Mouse (Mus musculus) E14TG2a.4 (cell line): ENCODE measurements around the gene Nceh1.

Experiments used
- H3K27me3 ChIP-seq: 2 replicates; pipeline ENCODE4 v1.6.1; 2014; ENCODE audit warnings: low read length, control low read depth; ENCODE audit not compliant: insufficient read depth
- H3K36me3 ChIP-seq: 2 replicates; pipeline ENCODE4 v1.6.1; 2014; ENCODE audit warnings: low read length, control low read depth; ENCODE audit not compliant: insufficient read depth
- H3K4me1 ChIP-seq: replicated peaks from 2 replicates; pipeline ENCODE4 v1.6.1; 2014; ENCODE audit warnings: low read depth, low read length, control low read depth
- H3K4me3 ChIP-seq: replicated peaks from 2 replicates; pipeline ENCODE4 v1.5.1; 2014; ENCODE audit warnings: mild to moderate bottlenecking, low read length
- H3K9me3 ChIP-seq: 2 replicates; pipeline ENCODE4 v1.6.1; 2014; ENCODE audit warnings: low read length, control low read depth
- CTCF ChIP-seq: conservative IDR thresholded peaks from 2 replicates; pipeline ENCODE4 v1.5.1; 2014; ENCODE audit warnings: low read length
- NANOG ChIP-seq: IDR thresholded peaks from 2 replicates; pipeline ENCODE4 v1.6.1; 2014; ENCODE audit warnings: borderline replicate concordance, low read length, mixed read lengths
- POU5F1 ChIP-seq: IDR thresholded peaks from 2 replicates; pipeline ENCODE4 v1.6.1; 2014; ENCODE audit warnings: low read length, borderline replicate concordance

Gene Nceh1

GRCm38 (mm10) chr3:27228530-27229309, 46.0 kb downstream of the Nceh1 start:
- H3K4me1 ChIP-seq = peaks cover 8% of the 10 kb centered on the region
- H3K9me3 ChIP-seq = no peaks in the 10 kb centered on the region
- TF ChIP-seq NANOG (no peak), CTCF (no peak)
- H3K27me3 ChIP-seq = no peaks in the 10 kb centered on the region
- H3K4me3 ChIP-seq = no peak overlapping the region
- H3K36me3 ChIP-seq = peaks cover 16% of the 10 kb centered on the region

- Histone ChIP-seq H3K4me1 (peaks cover 17% of the 10 kb centered on the region), H3K27me3 (no peaks in the 10 kb centered on the region), H3K36me3 (peaks cover 5% of the 10 kb centered on the region; the same call in 1 of the 2 replicates), H3K9me3 (no peaks in the 10 kb centered on the region), H3K4me3 (no peak overlapping the region)
- TF ChIP-seq POU5F1 = no peak
- no peak for TF ChIP-seq CTCF
- TF ChIP-seq NANOG = no peak
These were observed 50.6 kb downstream of the Nceh1 start for GRCm38 (mm10) chr3:27233361-27233760.

GRCm38 (mm10) chr3:27233841-27234240, 51.1 kb downstream of the Nceh1 start:
- peaks cover 17% of the 10 kb centered on the region for H3K4me1 ChIP-seq
- TF ChIP-seq POU5F1 (no peak), NANOG (no peak), CTCF (no peak)

GRCm38 (mm10) chr3:27234976-27235375, 52.2 kb downstream of the Nceh1 start:
- Histone ChIP-seq H3K36me3 (no peaks in the 10 kb centered on the region), H3K4me1 (peaks cover 17% of the 10 kb centered on the region), H3K9me3 (no peaks in the 10 kb centered on the region), H3K27me3 (no peaks in the 10 kb centered on the region), H3K4me3 (no peak overlapping the region)
- TF ChIP-seq NANOG (no peak), CTCF (no peak), POU5F1 (no peak)

More at GRCm38 (mm10) chr3:27233841-27234240, 51.1 kb downstream of the Nceh1 start:
- H3K36me3 ChIP-seq = peaks cover 5% of the 10 kb centered on the region; the same call in 1 of the 2 replicates
- no peaks in the 10 kb centered on the region for H3K9me3 ChIP-seq
- H3K27me3 ChIP-seq = no peaks in the 10 kb centered on the region
- no peak overlapping the region for H3K4me3 ChIP-seq

GRCm38 (mm10) chr3:27237226-27237625, 54.5 kb downstream of the Nceh1 start:
- H3K27me3 ChIP-seq = no peaks in the 10 kb centered on the region
- peaks cover 22% of the 10 kb centered on the region for H3K4me1 ChIP-seq
- TF ChIP-seq POU5F1 = no peak
- TF ChIP-seq CTCF = peak; percentile 76
- H3K9me3 ChIP-seq = no peaks in the 10 kb centered on the region
- no peak overlapping the region for H3K4me3 ChIP-seq
- H3K36me3 ChIP-seq = peaks cover 17% of the 10 kb centered on the region

- Histone ChIP-seq H3K36me3 (peaks cover 18% of the 10 kb centered on the region), H3K9me3 (no peaks in the 10 kb centered on the region), H3K4me3 (no peak overlapping the region), H3K4me1 (peaks cover 14% of the 10 kb centered on the region), H3K27me3 (no peaks in the 10 kb centered on the region)
- no peak for TF ChIP-seq NANOG
- TF ChIP-seq POU5F1 = no peak
- TF ChIP-seq CTCF = no peak
These were observed 55.8 kb downstream of the Nceh1 start for GRCm38 (mm10) chr3:27238563-27238962.

- Histone ChIP-seq H3K27me3 (no peaks in the 10 kb centered on the region), H3K9me3 (no peaks in the 10 kb centered on the region), H3K36me3 (peaks cover 18% of the 10 kb centered on the region), H3K4me3 (no peak overlapping the region), H3K4me1 (peaks cover 5% of the 10 kb centered on the region)
- TF ChIP-seq CTCF (no peak), POU5F1 (no peak), NANOG (no peak)
These were observed 56.8 kb downstream of the Nceh1 start for GRCm38 (mm10) chr3:27239568-27239967.

- Histone ChIP-seq H3K36me3 (peaks cover 18% of the 10 kb centered on the region), H3K27me3 (no peaks in the 10 kb centered on the region), H3K9me3 (no peaks in the 10 kb centered on the region), H3K4me1 (peaks cover 5% of the 10 kb centered on the region), H3K4me3 (no peak overlapping the region)
- no peak for TF ChIP-seq CTCF
- TF ChIP-seq POU5F1 = no peak
- TF ChIP-seq NANOG = no peak
These were observed 59.1 kb downstream of the Nceh1 start for GRCm38 (mm10) chr3:27241864-27242263.

GRCm38 (mm10) chr3:27246166-27246565, 63.4 kb downstream of the Nceh1 start:
- Histone ChIP-seq H3K9me3 (no peaks in the 10 kb centered on the region), H3K4me3 (no peak overlapping the region), H3K36me3 (peaks cover 11% of the 10 kb centered on the region), H3K4me1 (peaks cover 4% of the 10 kb centered on the region), H3K27me3 (no peaks in the 10 kb centered on the region)
- TF ChIP-seq POU5F1 = no peak
- no peak for TF ChIP-seq NANOG
- TF ChIP-seq CTCF = no peak
